Mouse (Mus musculus): Measurements from ENCODE around the gene Palm2.

Gene Palm2

GRCm38 (mm10) chr4:57514003-57514937 lies 80.2 kb downstream of the Palm2 start:
- no peak for DNase-seq

GRCm38 (mm10) chr4:57515356-57515755 lies 81.3 kb downstream of the Palm2 start:
- DNase-seq = no peak

GRCm38 (mm10) chr4:57523456-57523855 lies 89.4 kb downstream of the Palm2 start:
- DNase-seq = no peak

GRCm38 (mm10) chr4:57524461-57524860 lies 90.4 kb downstream of the Palm2 start:
- DNase-seq = no peak

GRCm38 (mm10) chr4:57525221-57526011 lies 91.4 kb downstream of the Palm2 start:
- no peak for DNase-seq

- no peak for DNase-seq
Observed at GRCm38 (mm10) chr4:57528296-57528695, 94.2 kb downstream of the Palm2 start.

- DNase-seq = no peak
Observed at GRCm38 (mm10) chr4:57533686-57534085, 99.6 kb downstream of the Palm2 start.

GRCm38 (mm10) chr4:57534232-57534631 lies 100.2 kb downstream of the Palm2 start:
- no peak for DNase-seq

GRCm38 (mm10) chr4:57535087-57535486 lies 101.0 kb downstream of the Palm2 start:
- no peak for DNase-seq

GRCm38 (mm10) chr4:57538029-57538688 lies 104.1 kb downstream of the Palm2 start:
- DNase-seq = no peak

- no peak for DNase-seq
Observed at GRCm38 (mm10) chr4:57543692-57544256, 109.7 kb downstream of the Palm2 start.

GRCm38 (mm10) chr4:57547785-57548184 lies 113.7 kb downstream of the Palm2 start:
- no peak for DNase-seq

- no peak for DNase-seq
Observed at GRCm38 (mm10) chr4:57550216-57550615, 116.2 kb downstream of the Palm2 start.

GRCm38 (mm10) chr4:57557102-57557501 lies 123.1 kb downstream of the Palm2 start:
- DNase-seq = no peak

GRCm38 (mm10) chr4:57559438-57559837 lies 125.4 kb downstream of the Palm2 start:
- no peak for DNase-seq

GRCm38 (mm10) chr4:57560010-57560409 lies 126.0 kb downstream of the Palm2 start:
- DNase-seq = no peak

GRCm38 (mm10) chr4:57561055-57561454 lies 127.0 kb downstream of the Palm2 start:
- no peak for DNase-seq

GRCm38 (mm10) chr4:57565283-57565682 lies 131.2 kb downstream of the Palm2 start:
- no peak for DNase-seq

- DNase-seq = no peak
Observed at GRCm38 (mm10) chr4:57565811-57566210, 131.8 kb downstream of the Palm2 start.

- DNase-seq = no peak
Observed at GRCm38 (mm10) chr4:57567666-57568206, 133.7 kb downstream of the Palm2 start, which contains the start of gene Pakap. Pakap (plus strand) TSS chr4:57568179.

GRCm38 (mm10) chr4:57568268-57569068 lies 134.4 kb downstream of the Palm2 start:
- no peak for DNase-seq

GRCm38 (mm10) chr4:57569069-57569355 lies 135.0 kb downstream of the Palm2 start:
- DNase-seq = no peak

Data from kidney, adult 9 months (tissue).